Mouse (Mus musculus) erythroblast, embryonic 14.5 days (primary cell): ENCODE results near the gene Tnpo1.

Source experiments
- GATA1 ChIP-seq: IDR thresholded peaks from 2 replicates; pipeline ENCODE4 v1.6.1; 2012; ENCODE audit warnings: low read length, inconsistent platforms, mixed read lengths
- TAL1 ChIP-seq: IDR thresholded peaks from 3 replicates; pipeline ENCODE4 v1.6.1; 2012; ENCODE audit warnings: low read length, inconsistent platforms, mixed read lengths

- TF ChIP-seq GATA1 (no peak), TAL1 (no peak)
Observed at GRCm38 (mm10) chr13:98802957-98803356, 123.2 kb downstream of the Tnpo1 start.
